Mouse (Mus musculus): ENCODE results near the gene Ngb. TPM values are rescaled to one million over a fixed set of nuclear protein-coding genes. Genes with fewer than 3 reads are reported as not detected.

Gene Ngb
- total RNA-seq, 2 experiments from 2014 or later = 9.3 to 10.0 TPM

Other genes starting within 250 kb of the Ngb start
- gene Irf2bpl, start 217.7 kb downstream of the Ngb start, total RNA-seq (2021) = 10 to 100 TPM; 86.4 to 89.5 TPM
- 10 to 100 TPM; 59.9 to 61.9 TPM for gene Cipc, start 155.5 kb downstream of the Ngb start, total RNA-seq (2021)
- gene Zdhhc22, start 112.1 kb downstream of the Ngb start, total RNA-seq (2021) = 10 to 100 TPM; 45.0 to 47.8 TPM
- gene Tmem63c, start 81.2 kb downstream of the Ngb start, total RNA-seq (2021) = 10 to 100 TPM; 41.9 to 46.4 TPM
- gene Gstz1, start 44.6 kb upstream of the Ngb start, total RNA-seq (2021) = 10 to 100 TPM; 57.8 to 62.2 TPM
- gene Pomt2, start 45.4 kb upstream of the Ngb start, total RNA-seq (2021) = 10 to 100 TPM; 21.0 to 22.8 TPM
- 1 to 10 TPM; 2.6 to 3.1 TPM for gene Samd15, start 97.2 kb upstream of the Ngb start, total RNA-seq (2021)
- 10 to 100 TPM; 27.5 to 29.9 TPM for gene Tmed8, start 97.9 kb upstream of the Ngb start, total RNA-seq (2021)
- gene Noxred1, start 136.2 kb upstream of the Ngb start, total RNA-seq (2021) = under 1 TPM; 0.71 to 0.81 TPM
- gene Vipas39, start 163.7 kb upstream of the Ngb start, total RNA-seq (2021) = 10 to 100 TPM; 60.9 to 61.7 TPM
- 100 to 1,000 TPM; 157 to 158 TPM for gene Ahsa1, start 163.9 kb upstream of the Ngb start, total RNA-seq (2021)
- gene Ism2, start 197.2 kb upstream of the Ngb start, total RNA-seq (2021) = 1 to 10 TPM in 1 of 2 experiments, under 1 TPM in 1; 0.84 to 1.1 TPM